Mouse (Mus musculus): ENCODE results near the gene Fbxo34. TPM values are rescaled to one million over a fixed set of nuclear protein-coding genes. Genes with fewer than 3 reads are reported as not detected.
"Not testable (repeated sequence)": the region's sequence is repeated elsewhere in the genome, so short reads cannot be mapped to it uniquely, and the experiment has no call there.

Gene Fbxo34
- polyA plus RNA-seq, 1 experiment from 2014 or later, result 27.2 TPM

- no peaks in the 10 kb centered on the region for H3K27me3 ChIP-seq
- no peak overlapping the region for H3K4me2 ChIP-seq
- no peak overlapping the region for H3K4me3 ChIP-seq (replicated peaks)
- no peaks in the 10 kb centered on the region for H3K36me3 ChIP-seq
- 89% methylated on average over 6 of the region's 6 CpGs for WGBS
- no peak overlapping the region for H3K27ac ChIP-seq
- H3K9ac ChIP-seq (replicated peaks), result no peak overlapping the region
- ATAC-seq (ENCODE audit: insufficient number of reproducible peaks, insufficient read depth, low FRiP score, low TSS enrichment, low read depth), result no peak
- no peaks in the 10 kb centered on the region for H3K4me1 ChIP-seq (replicated peaks)
- no peaks in the 10 kb centered on the region for H3K9me3 ChIP-seq
Measured at GRCm38 (mm10) chr14:47518619-47519018, 68.4 kb downstream of the Fbxo34 start.

- WGBS, result 83% methylated on average over 13 of the region's 13 CpGs
Measured at GRCm38 (mm10) chr14:47520751-47521449, 70.7 kb downstream of the Fbxo34 start.

GRCm38 (mm10) chr14:47521609-47522008 is 71.4 kb downstream of the Fbxo34 start:
- Histone ChIP-seq H3K27ac (no peak overlapping the region), H3K4me3 (replicated peaks) (no peak overlapping the region), H3K27me3 (no peaks in the 10 kb centered on the region), H3K4me1 (replicated peaks) (0 out of 2 replicates have a peak, but pooled peaks cover 3% of the 10 kb centered on the region), H3K9me3 (no peaks in the 10 kb centered on the region), H3K36me3 (no peaks in the 10 kb centered on the region), H3K9ac (replicated peaks) (no peak overlapping the region), H3K4me2 (no peak overlapping the region)
- no peak for ATAC-seq (ENCODE audit: insufficient number of reproducible peaks, insufficient read depth, low FRiP score, low TSS enrichment, low read depth)
- WGBS, result 92% methylated on average over 1 of the region's 1 CpGs

More at GRCm38 (mm10) chr14:47520751-47521449, 70.7 kb downstream of the Fbxo34 start:
- Histone ChIP-seq H3K9ac (replicated peaks) (no peak overlapping the region), H3K4me3 (replicated peaks) (no peak overlapping the region), H3K27ac (no peak overlapping the region), H3K36me3 (no peaks in the 10 kb centered on the region), H3K9me3 (no peaks in the 10 kb centered on the region), H3K4me1 (replicated peaks) (0 out of 2 replicates have a peak, but pooled peaks cover 3% of the 10 kb centered on the region), H3K4me2 (no peak overlapping the region), H3K27me3 (no peaks in the 10 kb centered on the region)
- ATAC-seq (ENCODE audit: insufficient number of reproducible peaks, insufficient read depth, low FRiP score, low TSS enrichment, low read depth), result no peak

DNA sequence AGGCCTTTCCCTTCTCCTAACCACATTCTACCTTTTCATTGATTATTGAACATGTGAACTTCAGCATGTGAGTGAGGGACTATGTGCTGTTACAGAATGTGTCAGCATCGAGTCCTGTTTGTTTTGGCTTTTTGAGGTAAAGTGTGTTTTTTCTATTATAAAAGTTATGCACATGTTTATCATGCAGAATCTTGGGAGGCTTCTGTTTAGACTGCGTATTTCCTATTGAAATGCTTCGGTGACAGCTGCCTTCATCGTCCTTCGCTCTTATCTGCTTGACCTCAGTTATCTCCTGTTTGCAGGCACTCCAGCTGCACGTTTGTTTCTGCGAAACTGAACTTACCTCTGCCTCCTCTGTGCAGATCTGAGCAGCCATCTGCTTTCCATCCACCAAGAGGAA is 72.1 kb downstream of the Fbxo34 start:
- H3K27me3 ChIP-seq, result no peaks in the 10 kb centered on the region
- H3K4me3 ChIP-seq (replicated peaks), result no peak overlapping the region
- no peaks in the 10 kb centered on the region for H3K9me3 ChIP-seq
- no peak for ATAC-seq (ENCODE audit: insufficient number of reproducible peaks, insufficient read depth, low FRiP score, low TSS enrichment, low read depth)
- H3K9ac ChIP-seq (replicated peaks), result no peak overlapping the region
- WGBS, result 84% methylated on average over 7 of the region's 7 CpGs
- no peak overlapping the region for H3K4me2 ChIP-seq
- H3K36me3 ChIP-seq, result no peaks in the 10 kb centered on the region
- 0 out of 2 replicates have a peak, but pooled peaks cover 3% of the 10 kb centered on the region for H3K4me1 ChIP-seq (replicated peaks)
- H3K27ac ChIP-seq, result no peak overlapping the region

- no peak overlapping the region for H3K4me3 ChIP-seq (replicated peaks)
- ATAC-seq (ENCODE audit: insufficient number of reproducible peaks, insufficient read depth, low FRiP score, low TSS enrichment, low read depth), result no peak
- H3K27ac ChIP-seq, result no peak overlapping the region
- H3K27me3 ChIP-seq, result no peaks in the 10 kb centered on the region
- no peak overlapping the region for H3K4me2 ChIP-seq
- no peaks in the 10 kb centered on the region for H3K9me3 ChIP-seq
- WGBS, result 78% methylated on average over 8 of the region's 8 CpGs
- 0 out of 2 replicates have a peak, but pooled peaks cover 3% of the 10 kb centered on the region for H3K4me1 ChIP-seq (replicated peaks)
- no peak overlapping the region for H3K9ac ChIP-seq (replicated peaks)
- peaks cover 3% of the 10 kb centered on the region for H3K36me3 ChIP-seq
Measured at GRCm38 (mm10) chr14:47525374-47525773, 75.2 kb downstream of the Fbxo34 start.

DNA sequence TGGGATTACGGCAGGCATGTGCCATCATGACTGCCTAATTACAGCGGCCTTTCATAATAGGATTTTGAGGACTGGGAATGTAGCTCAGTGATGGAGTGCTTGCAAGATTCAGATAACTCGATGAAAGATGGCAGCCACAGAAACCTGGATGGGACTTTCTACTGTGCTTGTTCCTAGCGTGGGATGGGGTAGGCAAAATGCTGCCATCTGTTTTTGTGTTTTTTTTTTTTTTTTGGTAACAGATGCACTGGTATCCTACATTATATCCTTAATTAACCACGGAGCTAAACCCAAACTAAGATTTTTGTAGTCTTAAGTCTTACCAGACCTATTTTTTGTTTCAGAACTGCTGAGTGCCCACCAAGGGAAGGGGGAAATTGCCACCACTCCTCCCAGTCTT is 75.6 kb downstream of the Fbxo34 start:
- H3K27me3 ChIP-seq, result no peaks in the 10 kb centered on the region
- H3K9ac ChIP-seq (replicated peaks), result no peak overlapping the region
- H3K4me2 ChIP-seq, result no peak overlapping the region
- no peak for ATAC-seq (ENCODE audit: insufficient number of reproducible peaks, insufficient read depth, low FRiP score, low TSS enrichment, low read depth)
- peaks cover 8% of the 10 kb centered on the region for H3K36me3 ChIP-seq
- WGBS, result 89% methylated on average over 5 of the region's 5 CpGs
- 0 out of 2 replicates have a peak, but pooled peaks cover 3% of the 10 kb centered on the region for H3K4me1 ChIP-seq (replicated peaks)
- no peak overlapping the region for H3K4me3 ChIP-seq (replicated peaks)
- H3K27ac ChIP-seq, result no peak overlapping the region
- no peaks in the 10 kb centered on the region for H3K9me3 ChIP-seq

- Histone ChIP-seq H3K4me3 (replicated peaks) (no peak overlapping the region), H3K36me3 (peaks cover 24% of the 10 kb centered on the region), H3K4me1 (replicated peaks) (0 out of 2 replicates have a peak, but pooled peaks cover 3% of the 10 kb centered on the region), H3K9me3 (no peaks in the 10 kb centered on the region), H3K27me3 (no peaks in the 10 kb centered on the region), H3K27ac (no peak overlapping the region), H3K9ac (replicated peaks) (no peak overlapping the region), H3K4me2 (no peak overlapping the region)
- no peak for ATAC-seq (ENCODE audit: insufficient number of reproducible peaks, insufficient read depth, low FRiP score, low TSS enrichment, low read depth)
- WGBS, result 85% methylated on average over 2 of the region's 2 CpGs
Measured at GRCm38 (mm10) chr14:47527833-47528232, 77.6 kb downstream of the Fbxo34 start.

DNA sequence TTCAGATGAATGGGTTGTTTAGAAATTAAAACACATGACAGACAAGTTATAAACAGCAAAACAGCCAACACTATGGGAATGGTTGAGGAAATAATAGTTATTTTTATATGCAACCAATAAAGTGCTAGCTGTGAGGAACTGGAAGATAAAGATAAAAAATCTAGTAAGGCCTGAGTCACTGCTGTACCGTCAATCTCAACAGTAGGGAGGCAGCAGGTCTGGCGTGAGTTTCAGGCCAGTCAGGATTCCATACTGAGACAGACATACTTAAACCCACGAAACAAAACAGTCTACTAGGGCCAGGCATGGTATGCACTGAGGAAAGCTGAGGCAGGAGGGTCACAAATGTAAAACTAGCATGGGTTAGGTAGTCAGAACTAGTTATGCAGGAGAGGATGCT is 78.1 kb downstream of the Fbxo34 start:
- Histone ChIP-seq H3K4me1 (replicated peaks) (0 out of 2 replicates have a peak, but pooled peaks cover 5% of the 10 kb centered on the region), H3K9ac (replicated peaks) (no peak overlapping the region), H3K36me3 (peaks cover 24% of the 10 kb centered on the region), H3K27me3 (no peaks in the 10 kb centered on the region), H3K4me3 (replicated peaks) (no peak overlapping the region), H3K27ac (no peak overlapping the region), H3K4me2 (no peak overlapping the region), H3K9me3 (no peaks in the 10 kb centered on the region)
- ATAC-seq (ENCODE audit: insufficient number of reproducible peaks, insufficient read depth, low FRiP score, low TSS enrichment, low read depth), result no peak
- 83% methylated on average over 3 of the region's 3 CpGs for WGBS

GRCm38 (mm10) chr14:47529019-47529418 is 78.8 kb downstream of the Fbxo34 start:
- H3K4me3 ChIP-seq (replicated peaks), result no peak overlapping the region
- peaks cover 12% of the 10 kb centered on the region; the same call in 1 of the 2 replicates for H3K4me1 ChIP-seq (replicated peaks)
- no peaks in the 10 kb centered on the region for H3K9me3 ChIP-seq
- no peaks in the 10 kb centered on the region for H3K27me3 ChIP-seq
- no peak for ATAC-seq (ENCODE audit: insufficient number of reproducible peaks, insufficient read depth, low FRiP score, low TSS enrichment, low read depth)
- no peak overlapping the region for H3K27ac ChIP-seq
- 44% methylated on average over 8 of the region's 8 CpGs for WGBS
- H3K4me2 ChIP-seq, result no peak overlapping the region
- no peak overlapping the region for H3K9ac ChIP-seq (replicated peaks)
- H3K36me3 ChIP-seq, result peaks cover 24% of the 10 kb centered on the region

DNA sequence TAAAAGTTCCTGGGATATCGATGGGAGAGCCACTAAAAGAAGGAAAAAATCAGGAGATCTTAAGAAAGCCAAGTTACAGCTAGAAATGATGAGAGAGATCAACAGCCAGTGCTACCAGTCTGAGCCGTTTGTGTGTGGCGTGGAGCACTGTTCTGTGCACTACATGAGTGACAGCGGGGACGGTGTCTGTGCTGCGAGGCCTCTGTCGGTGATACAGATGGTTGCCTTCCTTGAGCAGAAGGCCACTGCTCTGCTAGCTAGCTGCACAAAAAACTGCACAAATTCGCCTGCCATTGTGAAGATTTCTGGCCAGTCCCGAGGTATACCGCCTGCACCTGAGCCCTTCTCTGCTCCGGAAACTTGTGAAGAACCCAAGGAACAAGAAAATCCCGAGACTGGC is 79.4 kb downstream of the Fbxo34 start:
- H3K27me3 ChIP-seq; H3K27ac ChIP-seq; H3K9me3 ChIP-seq; H3K4me3 ChIP-seq (replicated peaks); ATAC-seq (ENCODE audit: insufficient number of reproducible peaks, insufficient read depth, low FRiP score, low TSS enrichment, low read depth); H3K9ac ChIP-seq (replicated peaks); H3K4me2 ChIP-seq: not testable (repeated sequence)
- 90% methylated on average over 12 of the region's 12 CpGs for WGBS
- Histone ChIP-seq H3K36me3 (peaks cover 24% of the 10 kb centered on the region), H3K4me1 (replicated peaks) (peaks cover 10% of the 10 kb centered on the region; the same call in 1 of the 2 replicates)

DNA sequence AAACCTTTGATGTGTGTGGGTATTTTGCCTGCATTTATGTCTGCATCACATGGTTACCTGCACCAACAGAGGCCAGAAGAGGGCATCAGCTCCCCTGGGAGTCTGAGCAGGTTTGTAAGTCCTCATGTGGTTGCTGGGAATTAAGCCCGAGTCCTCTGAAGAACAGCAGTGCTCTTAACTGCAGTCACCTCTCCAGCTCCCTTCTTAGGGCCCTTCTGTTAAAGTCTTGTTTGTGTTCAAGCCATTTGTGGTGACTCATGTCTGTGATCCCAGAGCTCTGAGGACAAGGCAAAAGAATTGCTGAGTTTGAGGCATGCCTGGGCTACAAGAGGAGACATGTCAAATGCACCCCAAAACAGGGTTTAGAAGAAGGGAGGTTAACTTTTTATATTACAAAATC is 82.3 kb downstream of the Fbxo34 start:
- Histone ChIP-seq H3K27ac (no peak overlapping the region), H3K36me3 (peaks cover 24% of the 10 kb centered on the region), H3K9ac (replicated peaks) (no peak overlapping the region), H3K4me1 (replicated peaks) (peaks cover 10% of the 10 kb centered on the region; the same call in 1 of the 2 replicates), H3K4me2 (no peak overlapping the region), H3K27me3 (no peaks in the 10 kb centered on the region), H3K9me3 (no peaks in the 10 kb centered on the region), H3K4me3 (replicated peaks) (no peak overlapping the region)
- WGBS, result 69% methylated on average over 1 of the region's 1 CpGs
- no peak for ATAC-seq (ENCODE audit: insufficient number of reproducible peaks, insufficient read depth, low FRiP score, low TSS enrichment, low read depth)

Measured in limb, embryonic 12.5 days (tissue).